Mouse (Mus musculus): ENCODE measurements around the gene Lipk. TPM values are rescaled to one million over a fixed set of nuclear protein-coding genes. Genes with fewer than 3 reads are reported as not detected.

Lipk gene
- not detected for total RNA-seq (2023)

DNA sequence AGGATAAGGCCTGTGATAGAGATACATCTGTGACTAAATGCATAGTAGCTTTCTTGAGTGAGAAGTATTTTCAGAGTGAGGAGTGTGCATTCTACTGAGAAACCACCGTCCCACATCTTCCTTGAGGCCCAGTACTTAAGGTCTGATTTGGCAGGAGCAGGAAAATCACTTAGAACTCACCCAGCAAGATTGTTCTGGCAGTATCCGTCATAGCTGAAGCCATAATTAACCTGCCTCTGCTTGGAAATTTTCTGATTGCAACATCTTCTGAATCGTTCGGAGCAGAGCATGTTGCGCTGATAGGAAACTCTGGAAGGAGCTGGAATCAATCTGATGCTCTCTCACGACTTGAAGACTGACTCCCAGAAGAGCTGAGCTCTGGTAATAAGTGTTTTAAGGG is at the start of gene Lipk:
Gene Lipk (plus strand): TSS at position 289 of the 400 bp plus-strand sequence.

DNA sequence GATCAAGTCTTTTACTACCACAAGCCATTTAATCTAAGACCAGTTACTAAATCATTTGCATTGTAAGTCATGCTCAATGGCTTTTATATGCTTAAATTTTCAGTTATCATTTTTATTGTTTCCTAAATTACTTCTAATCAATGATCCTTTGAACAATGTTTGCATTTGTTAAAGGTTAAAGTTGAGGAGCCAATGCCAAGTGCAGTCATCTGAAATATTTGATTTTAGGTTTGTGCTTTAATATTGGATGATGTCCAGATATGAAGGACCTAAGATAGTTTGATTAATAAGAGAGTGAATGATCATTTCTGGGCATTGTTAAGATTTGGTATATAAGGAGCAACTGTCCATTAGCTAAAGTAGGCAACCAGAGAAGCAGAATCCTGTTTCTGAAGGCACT is 47.2 kb upstream of the Lipk start, which contains the start of gene Lipf:
Gene Lipf (plus strand): TSS at position 301 of the 400 bp plus-strand sequence.

DNA sequence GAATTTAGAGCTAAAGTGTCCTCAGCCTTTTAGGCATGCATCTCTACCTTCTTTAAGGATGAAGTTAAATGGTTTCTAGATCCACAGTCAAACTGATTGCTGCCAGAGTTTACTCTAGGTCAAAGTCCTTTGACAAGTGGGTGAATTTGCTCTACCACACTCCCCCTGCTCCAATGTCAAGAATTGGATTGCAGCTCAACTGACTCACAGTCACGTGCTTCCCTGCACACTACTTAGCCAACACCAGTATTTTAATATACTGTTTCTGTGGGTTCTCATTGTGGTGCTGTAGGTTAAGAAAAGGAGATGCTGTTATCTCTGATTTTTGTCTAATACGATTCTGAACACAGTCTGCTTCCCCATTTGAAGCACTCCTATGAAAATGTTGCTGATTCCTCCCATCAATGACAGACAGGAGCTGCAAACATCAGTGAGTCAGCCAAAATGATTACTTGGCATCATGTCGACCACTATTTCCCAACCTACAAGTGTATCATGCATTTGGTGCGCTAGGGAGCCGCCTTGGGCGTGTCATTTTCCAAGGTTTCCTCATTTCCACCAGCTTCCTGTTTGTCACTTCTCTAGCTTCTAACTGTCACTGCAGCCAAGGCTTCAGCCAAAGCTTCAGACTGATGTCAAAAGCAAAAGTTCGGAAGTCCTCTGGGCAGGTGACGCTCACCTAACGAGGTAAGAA is 58.8 kb downstream of the Lipk start, which contains the start of gene Lipn:
Gene Lipn (plus strand): TSS at position 580 of the 694 bp plus-strand sequence.

Other genes with a start within 250 kb of the Lipk start
- 1 to 10 TPM; 4.0 to 4.2 TPM for gene Lipo3, start 246.3 kb upstream of the Lipk start, total RNA-seq (2023)
- not detected for gene Lipo1, start 220.8 kb upstream of the Lipk start, total RNA-seq (2023)
- not detected for gene Lipf, start 47.1 kb upstream of the Lipk start, total RNA-seq (2023)
- not detected for gene Lipn, start 59.1 kb downstream of the Lipk start, total RNA-seq (2023)
- gene Lipm, start 92.6 kb downstream of the Lipk start, total RNA-seq (2023): not detected
- gene Ankrd22, start 157.8 kb downstream of the Lipk start, total RNA-seq (2023): under 1 TPM in 1 of 2 experiments, not detected in 1; 0.39 TPM
- gene Stambpl1, start 183.9 kb downstream of the Lipk start, total RNA-seq (2023): 10 to 100 TPM; 42.1 to 44.1 TPM
- not detected for gene Acta2, start 247.3 kb downstream of the Lipk start, total RNA-seq (2023)

Measured in B cell, adult 67 days (primary cell).